Mouse (Mus musculus) olfactory bulb, adult 2 months (tissue): ENCODE data around the gene Cdc42ep3.

Experiments used
- CTCF ChIP-seq: fragments of 200-500 bp; IDR thresholded peaks from 2 replicates; pipeline ENCODE4 v1.5.1; 2012; ENCODE audit warnings: low read depth, mild to moderate bottlenecking, low read length, moderate library complexity; ENCODE audit not compliant: insufficient read depth
- POLR2A ChIP-seq: fragments of 200-500 bp; IDR thresholded peaks from 2 replicates; pipeline ENCODE4 v1.6.1; 2012; ENCODE audit warnings: mild to moderate bottlenecking, low read depth, low read length, moderate library complexity; ENCODE audit not compliant: insufficient read depth

GRCm38 (mm10) chr17:79299925-79300324 lies 55.0 kb downstream of the Cdc42ep3 start:
- TF ChIP-seq POLR2A: no peak
- TF ChIP-seq CTCF: no peak
